Mouse (Mus musculus) thymus, postnatal 10 days (tissue): ENCODE measurements around the gene Usp26.

Experiments used
- DNase-seq, 2 experiments: peaks; one replicate each; pipeline ENCODE4 v3.0.0; 2021; ENCODE audit warnings: low spot score in 2 of 2

The Usp26 gene

GRCm38 (mm10) chrX:51801133-51801532 lies at the start of gene Usp26:
Usp26 (minus strand) TSS chrX:51801233.
- DNase-seq, result no peak

GRCm38 (mm10) chrX:51814466-51815247 lies 13.6 kb upstream of the Usp26 start:
- no peak for DNase-seq

- no peak for DNase-seq
These were observed 33.6 kb downstream of the Usp26 start for GRCm38 (mm10) chrX:51767457-51767856.

- DNase-seq, result no peak
These were observed 64.6 kb downstream of the Usp26 start for GRCm38 (mm10) chrX:51736450-51736849.

- DNase-seq, result no peak
These were observed 86.8 kb downstream of the Usp26 start for GRCm38 (mm10) chrX:51714086-51714745.

- DNase-seq, result no peak
These were observed 88.0 kb downstream of the Usp26 start for GRCm38 (mm10) chrX:51712996-51713395.
